Mouse (Mus musculus): Measurements from ENCODE around the gene Ndufab1.
A peak's percentile ranks its signal among the peaks of the same experiment; 100 is the strongest.

Gene Ndufab1

DNA sequence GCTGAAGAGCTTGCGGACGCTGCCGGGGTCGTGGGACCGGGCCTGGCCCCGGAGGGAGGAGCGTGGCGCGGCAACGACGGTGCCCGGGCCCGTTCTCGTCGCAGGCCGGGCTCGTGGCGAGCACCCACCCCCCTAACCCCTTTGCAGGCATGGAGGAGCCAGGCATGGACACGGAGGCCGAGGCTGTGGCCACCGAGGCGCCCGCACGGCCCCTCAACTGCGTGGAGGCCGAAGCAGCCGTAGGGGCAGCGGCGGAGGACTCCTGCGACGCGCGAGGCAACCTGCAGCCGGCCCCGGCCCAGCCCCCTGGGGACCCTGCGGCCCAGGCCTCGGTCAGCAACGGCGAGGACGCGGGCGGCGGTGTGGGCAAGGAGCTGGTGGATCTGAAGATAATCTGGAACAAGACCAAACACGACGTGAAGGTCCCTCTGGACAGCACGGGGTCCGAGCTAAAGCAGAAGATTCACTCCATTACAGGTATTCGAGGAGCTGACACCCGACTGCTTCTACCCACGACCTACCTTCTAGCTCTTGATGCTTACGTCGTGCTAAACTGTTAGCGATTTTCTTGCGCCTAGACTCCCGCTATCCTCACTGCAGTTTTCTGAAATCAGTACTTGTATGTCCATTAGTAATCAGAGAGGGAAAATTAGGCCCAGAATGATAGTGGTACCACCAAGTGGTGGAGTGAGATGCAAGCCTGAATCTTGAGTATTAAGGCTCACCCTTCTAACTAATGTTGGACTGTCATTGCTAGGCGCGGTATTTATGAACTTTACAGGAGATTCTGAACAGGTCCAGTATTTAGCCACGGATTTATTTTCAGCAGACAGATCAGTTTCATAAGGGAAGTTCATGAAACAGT, 33.9 kb downstream of the Ndufab1 start:
- DNase-seq, result no peak

GRCm38 (mm10) chr7:122066945-122067516, 34.7 kb downstream of the Ndufab1 start, which contains the start of the genes Ubfd1 and Ears2:
Gene Ubfd1 (plus strand): TSS chr7:122067175.
Gene Ears2 (minus strand): TSS chr7:122067263.
- peak; percentile 98 for DNase-seq

DNA sequence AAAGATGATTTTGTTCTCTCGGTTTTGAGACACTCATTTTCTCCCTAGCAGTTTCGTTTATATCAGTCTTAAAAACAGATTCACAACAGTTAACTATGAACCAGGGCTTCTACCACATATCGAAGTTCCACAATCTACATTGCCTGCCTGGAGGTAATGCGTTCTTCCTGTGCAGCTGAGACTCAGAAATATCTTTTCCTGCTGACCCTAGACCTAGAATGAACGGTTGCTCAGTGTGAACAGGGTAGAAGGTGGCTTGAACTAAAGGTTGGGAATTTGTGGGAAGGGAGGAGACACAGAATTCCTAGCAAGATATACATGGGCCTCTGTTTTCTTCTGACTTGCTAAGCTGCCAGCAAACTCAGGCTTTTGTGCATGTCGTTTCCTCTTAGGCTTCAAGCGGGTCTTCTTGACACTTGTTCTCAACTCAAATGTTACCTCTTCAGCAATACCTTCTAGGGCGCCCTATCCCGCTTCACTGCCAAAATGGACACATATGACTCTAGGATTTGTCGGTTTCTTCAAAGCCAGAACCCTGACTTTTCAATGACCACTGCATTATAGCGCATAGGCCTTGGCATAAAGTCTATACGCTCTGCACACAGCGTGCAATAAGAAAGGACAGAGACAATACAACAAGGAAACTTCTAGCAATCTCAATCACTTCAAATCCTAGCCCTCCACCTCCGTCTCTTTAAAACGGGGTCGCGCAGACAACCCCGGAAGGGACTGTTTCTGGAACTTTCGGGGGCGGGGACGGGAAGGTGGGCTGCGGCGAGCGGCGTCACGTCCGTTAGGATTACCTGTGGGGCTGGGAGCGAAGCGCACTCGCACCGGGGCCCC, 35.4 kb downstream of the Ndufab1 start:
- DNase-seq, result no peak

- no peak for DNase-seq
Measured at GRCm38 (mm10) chr7:122065656-122066055, 36.0 kb downstream of the Ndufab1 start.

DNA sequence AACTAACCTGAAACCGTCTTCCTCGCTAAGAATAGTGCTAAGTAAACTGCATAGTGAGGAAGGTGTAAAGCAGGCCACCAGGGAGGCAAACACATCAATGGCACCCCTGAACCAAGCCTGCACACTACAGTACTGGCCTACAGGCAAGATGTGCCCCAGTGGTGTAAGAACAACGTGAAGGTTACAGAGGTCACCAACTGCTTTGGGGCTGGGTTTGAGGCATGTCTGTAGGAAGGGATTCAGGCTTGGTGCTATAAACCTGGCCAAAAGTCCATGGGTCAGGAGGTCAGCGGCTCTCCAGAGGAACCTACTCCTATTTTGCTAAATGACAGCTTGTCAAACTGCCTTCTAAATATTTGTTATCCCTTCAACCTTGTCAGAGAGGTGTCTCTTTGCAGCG, 45.1 kb downstream of the Ndufab1 start:
- no peak for DNase-seq

- no peak for DNase-seq
Measured at GRCm38 (mm10) chr7:122050834-122051233, 50.9 kb downstream of the Ndufab1 start.

DNA sequence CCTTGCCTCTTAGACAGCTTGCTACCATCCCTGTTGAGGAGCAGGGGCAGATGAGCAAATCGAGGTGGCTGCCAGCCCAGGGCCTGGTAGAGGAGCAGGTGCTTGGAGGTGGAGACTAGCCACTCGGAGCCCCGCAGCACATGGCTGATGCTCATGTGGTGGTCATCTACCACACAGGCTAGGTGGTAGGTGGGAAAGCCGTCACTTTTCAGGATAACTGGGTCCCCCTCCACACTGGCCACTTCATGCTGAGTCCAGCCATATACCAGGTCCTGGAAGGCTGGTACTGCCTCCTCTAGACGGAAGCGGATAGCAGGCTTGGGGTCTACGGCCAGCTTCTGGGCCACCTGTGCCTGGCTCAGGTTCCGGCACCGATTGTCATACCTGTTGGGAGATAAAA, 53.5 kb downstream of the Ndufab1 start:
- DNase-seq, result no peak

GRCm38 (mm10) chr7:122046813-122047212, 54.9 kb downstream of the Ndufab1 start:
- no peak for DNase-seq

- no peak for DNase-seq
Measured at GRCm38 (mm10) chr7:122045711-122046110, 56.0 kb downstream of the Ndufab1 start.

GRCm38 (mm10) chr7:122045181-122045634, 56.5 kb downstream of the Ndufab1 start:
- peak; percentile 32 for DNase-seq

DNA sequence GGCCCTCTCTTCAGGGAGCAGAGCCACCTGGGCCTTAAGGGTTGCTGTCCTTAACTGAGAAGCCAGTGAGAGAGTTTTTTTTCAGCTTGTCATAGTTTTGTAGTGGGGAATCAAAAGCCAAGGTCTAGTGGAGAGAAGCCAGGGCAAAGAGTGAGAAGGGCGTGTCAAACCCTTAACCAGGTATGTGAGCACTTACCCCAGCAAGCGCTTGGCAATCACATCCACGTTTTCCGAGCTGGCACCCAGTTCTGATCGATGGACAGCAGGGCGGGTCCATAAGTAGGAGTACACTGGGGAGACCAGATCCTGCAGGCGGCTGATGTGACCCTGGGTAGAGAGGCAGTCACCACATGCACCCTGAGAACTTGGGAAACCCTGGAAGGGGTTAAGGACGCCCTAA, 57.6 kb downstream of the Ndufab1 start:
- DNase-seq, result no peak

All from right cerebral cortex, postnatal 25 days (tissue).